1 mouse cellular context compared by ENCODE assay signal in the genomic region with DNA sequence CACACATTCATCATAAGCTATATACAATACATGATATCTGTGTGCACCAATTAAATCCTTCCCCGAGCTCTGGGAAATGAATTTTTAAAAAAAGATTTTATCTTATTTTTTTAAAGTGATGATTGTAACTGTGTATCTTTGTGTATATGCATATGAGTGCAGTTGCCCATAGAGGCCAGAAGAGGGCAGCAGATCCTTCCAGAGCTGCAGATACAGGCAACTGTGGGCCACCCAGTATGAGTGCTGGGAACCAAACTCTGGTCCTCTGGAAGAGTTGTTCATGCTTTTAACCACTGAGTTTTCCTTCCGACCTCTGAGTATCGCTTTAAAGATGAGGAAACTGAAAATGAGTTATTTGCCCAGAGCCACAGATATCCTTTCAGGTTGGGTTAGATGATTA.
TF ChIP-seq lines count a peak whose summit lies in the region.

No protein-coding gene starts in this region.

TF ChIP-seq in MEL, 35 proteins besides CTCF, POLR2A, EP300 and RAD21:
- TF ChIP-seq TAL1 (IDR thresholded peaks at IDR 0.05; ENCODE audit: low read length) (no peak), SMC3 (IDR thresholded peaks at IDR 0.05; ENCODE audit: low read depth, low read length) (peak; percentile 18; the same call in 1 of the 2 replicates)
TF ChIP-seq in MEL: peak in this region for 1.
